Mouse (Mus musculus): ENCODE measurements at regions not wholly inside any gene's neighbourhood (a gene's known extent, or its start where the extent isn't known, plus 50 kb on each side); places are given as distances from the start of the nearest gene placed in this dataset.

DNA sequence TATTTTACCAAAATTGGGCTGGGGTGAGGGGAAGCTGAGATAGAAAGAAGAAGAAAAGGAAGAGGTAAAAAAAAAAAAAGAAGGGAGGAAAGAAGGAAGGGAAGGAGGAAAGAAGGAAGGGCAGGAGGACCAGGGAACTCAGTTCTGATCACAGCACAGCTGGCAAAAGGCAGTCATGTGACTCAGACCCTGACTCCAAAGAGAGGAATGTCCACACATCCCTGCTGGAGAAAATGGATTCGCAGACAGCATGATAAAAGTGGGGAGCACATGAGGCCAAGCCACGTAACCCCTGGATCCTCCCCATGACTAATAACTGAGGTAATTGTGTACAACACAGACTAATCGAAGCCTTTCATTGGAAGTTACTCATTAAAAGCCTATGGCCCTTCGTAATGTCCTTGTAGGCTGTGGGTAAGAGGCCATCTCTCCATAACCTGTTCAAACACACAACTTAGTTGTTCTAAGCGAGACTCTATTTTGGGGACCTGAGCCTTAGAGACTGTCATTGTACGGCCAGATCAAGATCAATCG is 162.2 kb downstream of the Zfp36l1 start:
- Histone ChIP-seq H3K4me3 (ENCODE audit: control insufficient read depth in 1 of 2, insufficient read depth in 1 of 2, low read depth in 2 of 2, low read length in 2 of 2) (no peak overlapping the region), H3K79me2 (ENCODE audit: control insufficient read depth, insufficient read depth, low read length, poor library complexity) (no peaks in the 10 kb centered on the region), H3K9ac (ENCODE audit: control insufficient read depth, low read depth, low read length, poor library complexity, severe bottlenecking) (no peak overlapping the region), H3K9me3 (replicated peaks; ENCODE audit: insufficient read depth, low read length) (no peaks in the 10 kb centered on the region), H3K4me1 (ENCODE audit: control insufficient read depth in 1 of 2, insufficient read depth in 2 of 2, low read length in 2 of 2) (no peaks in the 10 kb centered on the region), H3K27ac (ENCODE audit: control insufficient read depth, low read depth, low read length) (no peak overlapping the region), H3K27me3 (ENCODE audit: control insufficient read depth in 1 of 2, insufficient read depth in 2 of 2, low read length in 2 of 2) (peaks cover 0 to 4% of the 10 kb centered on the region in 2 experiments; a peak in 3 of 4 replicates), H3K36me3 (ENCODE audit: control insufficient read depth in 1 of 2, insufficient read depth in 2 of 2, low read length in 2 of 2) (no peaks in the 10 kb centered on the region)
- no peak for DNase-seq (ENCODE audit: low read depth, low spot score)
- TF ChIP-seq JUND (IDR thresholded peaks at IDR 0.05; ENCODE audit: low read depth, low read length) (no peak), USF2 (IDR thresholded peaks at IDR 0.05; ENCODE audit: borderline replicate concordance in 1 of 2, insufficient read depth in 1 of 2, low read depth in 1 of 2, low read length in 2 of 2) (no peak)

DNA sequence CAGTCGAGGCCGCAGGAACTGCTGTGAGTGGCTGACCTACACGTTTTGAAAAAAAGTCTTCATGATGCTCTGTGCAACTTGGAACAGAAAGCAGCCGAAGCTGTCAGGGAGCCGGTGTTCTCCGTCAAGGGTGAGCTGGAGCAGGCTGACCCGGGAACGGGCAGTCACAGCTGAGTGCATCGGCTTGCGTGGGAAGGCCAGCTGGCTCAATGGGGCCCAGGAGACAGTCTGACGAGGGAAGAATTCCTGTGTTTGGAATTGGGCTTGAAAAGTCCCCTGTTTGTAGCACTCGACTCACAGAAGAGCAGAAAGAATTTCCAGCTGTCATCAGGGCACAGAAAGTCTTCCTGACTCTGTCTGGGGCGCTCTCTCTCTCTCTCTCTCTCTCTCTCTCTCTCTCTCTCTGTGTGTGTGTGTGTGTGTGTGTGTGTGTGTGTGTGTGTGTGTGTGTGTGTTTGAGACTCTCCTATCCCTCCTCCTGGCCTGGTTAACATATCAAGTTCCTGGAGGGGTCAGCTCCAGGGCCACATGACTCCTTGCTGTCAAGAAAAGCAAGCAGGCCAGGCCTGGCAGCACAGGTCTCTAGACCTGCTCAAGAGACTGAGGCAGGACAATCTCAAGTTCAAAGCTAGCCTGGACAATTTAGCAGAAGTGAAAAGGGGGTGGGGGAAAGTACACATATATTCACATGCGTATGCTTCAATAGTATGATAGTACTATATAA is 163.6 kb downstream of the Zfp36l1 start:
- TF ChIP-seq UBTF (IDR thresholded peaks at IDR 0.05; ENCODE audit: borderline replicate concordance, insufficient read depth, low read depth, low read length) = no peak
- no peaks in the 10 kb centered on the region for H3K36me3 ChIP-seq (ENCODE audit: control insufficient read depth in 1 of 2, insufficient read depth in 2 of 2, low read length in 2 of 2)
- H3K79me2 ChIP-seq (ENCODE audit: control insufficient read depth, insufficient read depth, low read length, poor library complexity) = no peaks in the 10 kb centered on the region
- no peaks in the 10 kb centered on the region for H3K9me3 ChIP-seq (replicated peaks; ENCODE audit: insufficient read depth, low read length)
- H3K27me3 ChIP-seq (ENCODE audit: control insufficient read depth in 1 of 2, insufficient read depth in 2 of 2, low read length in 2 of 2) = peaks cover 0 to 4% of the 10 kb centered on the region in 2 experiments; a peak in 3 of 4 replicates
- H3K27ac ChIP-seq (ENCODE audit: control insufficient read depth, low read depth, low read length) = no peak overlapping the region
- H3K9ac ChIP-seq (ENCODE audit: control insufficient read depth, low read depth, low read length, poor library complexity, severe bottlenecking) = no peak overlapping the region
- no peak overlapping the region for H3K4me3 ChIP-seq (ENCODE audit: control insufficient read depth in 1 of 2, insufficient read depth in 1 of 2, low read depth in 2 of 2, low read length in 2 of 2)
- DNase-seq (ENCODE audit: low read depth, low spot score) = no peak
- no peaks in the 10 kb centered on the region for H3K4me1 ChIP-seq (ENCODE audit: control insufficient read depth in 1 of 2, insufficient read depth in 2 of 2, low read length in 2 of 2)

DNA sequence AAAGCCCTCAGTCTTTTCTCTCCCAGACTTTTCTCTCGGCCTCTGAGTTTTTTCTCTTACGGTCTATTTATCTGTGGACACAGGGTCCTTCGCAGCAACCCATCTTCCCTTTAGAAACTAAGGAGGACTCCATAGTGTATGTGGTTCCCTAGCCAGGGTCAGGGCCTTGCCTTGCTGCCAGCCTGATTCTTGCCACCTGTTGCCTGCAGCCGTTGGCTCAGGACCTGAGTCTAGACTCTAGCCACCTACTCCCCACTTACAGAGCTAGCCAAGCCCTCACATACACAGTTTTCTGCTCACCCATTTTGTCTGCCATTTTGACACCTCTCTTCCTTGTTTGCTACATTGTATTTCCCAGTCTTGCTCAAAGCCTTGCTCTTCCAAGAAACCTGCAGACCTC is 165.2 kb downstream of the Zfp36l1 start:
- TF ChIP-seq GATA1 (IDR thresholded peaks at IDR 0.05; ENCODE audit: low read depth, low read length) = no peak
- no peak for TF ChIP-seq E2F4 (IDR thresholded peaks at IDR 0.05; ENCODE audit: borderline replicate concordance, low read depth, low read length)
- no peak for TF ChIP-seq SMC3 (IDR thresholded peaks at IDR 0.05; ENCODE audit: low read depth, low read length)
- TF ChIP-seq POLR2A (IDR thresholded peaks at IDR 0.05; ENCODE audit: control insufficient read depth in 1 of 2, insufficient read depth in 1 of 2, low read depth in 1 of 2, low read length in 2 of 2, poor library complexity in 1 of 2) = no peak
- no peak for TF ChIP-seq CTCF (IDR thresholded peaks at IDR 0.05 in 2 of 3, conservative IDR thresholded peaks at IDR 0.05 in 1 of 3; ENCODE audit: control insufficient read depth in 1 of 3, insufficient read depth in 1 of 3, low read depth in 2 of 3, low read length in 3 of 3, poor library complexity in 1 of 3, severe bottlenecking in 1 of 3)
- TF ChIP-seq RCOR1 (IDR thresholded peaks at IDR 0.05; ENCODE audit: low read depth, low read length) = no peak
- no peak for TF ChIP-seq SIN3A (IDR thresholded peaks at IDR 0.05; ENCODE audit: low read length)
- TF ChIP-seq MAFK (IDR thresholded peaks at IDR 0.05; ENCODE audit: borderline replicate concordance, low read depth, low read length) = no peak
- H3K36me3 ChIP-seq (ENCODE audit: control insufficient read depth in 1 of 2, insufficient read depth in 2 of 2, low read length in 2 of 2) = no peaks in the 10 kb centered on the region
- no peaks in the 10 kb centered on the region for H3K79me2 ChIP-seq (ENCODE audit: control insufficient read depth, insufficient read depth, low read length, poor library complexity)
- H3K4me1 ChIP-seq (ENCODE audit: control insufficient read depth in 1 of 2, insufficient read depth in 2 of 2, low read length in 2 of 2) = no peaks in the 10 kb centered on the region
- no peaks in the 10 kb centered on the region for H3K9me3 ChIP-seq (replicated peaks; ENCODE audit: insufficient read depth, low read length)
- H3K27me3 ChIP-seq (ENCODE audit: control insufficient read depth in 1 of 2, insufficient read depth in 2 of 2, low read length in 2 of 2) = peaks cover 0 to 2% of the 10 kb centered on the region in 2 experiments; a peak in 2 of 4 replicates
- no peak overlapping the region for H3K4me3 ChIP-seq (ENCODE audit: control insufficient read depth in 1 of 2, insufficient read depth in 1 of 2, low read depth in 2 of 2, low read length in 2 of 2)
- H3K27ac ChIP-seq (ENCODE audit: control insufficient read depth, low read depth, low read length) = no peak overlapping the region
- H3K9ac ChIP-seq (ENCODE audit: control insufficient read depth, low read depth, low read length, poor library complexity, severe bottlenecking) = no peak overlapping the region
- no peak for DNase-seq (ENCODE audit: low read depth, low spot score)
